Mouse (Mus musculus): Measurements from ENCODE around the gene Sec61g. TPM values are rescaled to one million over a fixed set of nuclear protein-coding genes. Genes with fewer than 3 reads are reported as not detected.
"Not testable (repeated sequence)": the region's sequence is repeated elsewhere in the genome, so short reads cannot be mapped to it uniquely, and the experiment has no call there.

Gene Sec61g
- polyA plus RNA-seq, 1 experiment from 2014 or later: 39.1 TPM

- not testable (repeated sequence) for H3K27me3 ChIP-seq (replicated peaks); H3K4me3 ChIP-seq (replicated peaks); ATAC-seq; H3K4me1 ChIP-seq (replicated peaks); H3K4me2 ChIP-seq (replicated peaks); H3K9me3 ChIP-seq; H3K27ac ChIP-seq; H3K36me3 ChIP-seq; H3K9ac ChIP-seq
- 48% methylated on average over 23 of the region's 23 CpGs for WGBS
These were observed 5.9 kb upstream of the Sec61g start for GRCm38 (mm10) chr11:16514221-16514620.

- ATAC-seq: peak; percentile 65
- 3% methylated on average over 26 of the region's 26 CpGs for WGBS
- H3K36me3 ChIP-seq: peaks cover 13% of the 10 kb centered on the region; the same call in 1 of the 2 replicates
- peak overlapping the region; percentile 73 for H3K4me3 ChIP-seq (replicated peaks)
- H3K9me3 ChIP-seq: no peaks in the 10 kb centered on the region
- H3K4me2 ChIP-seq (replicated peaks): peak overlapping the region; percentile 59
- H3K27me3 ChIP-seq (replicated peaks): no peaks in the 10 kb centered on the region
- peak overlapping the region; percentile 94 for H3K27ac ChIP-seq
- H3K9ac ChIP-seq: peak overlapping the region; percentile 89
- H3K4me1 ChIP-seq (replicated peaks): no peaks in the 10 kb centered on the region
These were observed 766 bp downstream of the Sec61g start for GRCm38 (mm10) chr11:16507385-16508051.

DNA sequence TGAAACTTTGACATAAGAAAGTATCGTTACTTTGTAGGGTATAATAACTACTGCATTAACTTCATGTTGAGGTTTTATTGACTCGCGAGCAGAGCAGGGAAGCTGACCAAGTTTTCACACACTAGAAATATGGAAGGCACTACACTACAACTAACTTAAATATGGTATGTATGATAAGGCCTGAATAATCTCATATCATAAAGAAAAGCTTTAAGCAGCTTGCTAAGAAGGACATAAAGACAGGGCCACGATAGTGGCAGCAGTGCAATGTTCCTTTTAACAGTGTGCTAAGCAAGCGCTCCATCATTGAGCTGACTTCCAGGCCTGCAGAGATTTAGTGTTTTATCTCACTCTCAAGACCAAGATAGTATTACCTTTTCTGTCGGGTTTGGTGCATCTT is 2.3 kb downstream of the Sec61g start:
- Histone ChIP-seq H3K27me3 (replicated peaks) (no peaks in the 10 kb centered on the region), H3K4me3 (replicated peaks) (no peak overlapping the region), H3K27ac (no peak overlapping the region), H3K9ac (no peak overlapping the region), H3K4me1 (replicated peaks) (no peaks in the 10 kb centered on the region), H3K9me3 (no peaks in the 10 kb centered on the region), H3K4me2 (replicated peaks) (no peak overlapping the region), H3K36me3 (peaks cover 16% of the 10 kb centered on the region)
- 95% methylated on average over 6 of the region's 6 CpGs for WGBS
- no peak for ATAC-seq

DNA sequence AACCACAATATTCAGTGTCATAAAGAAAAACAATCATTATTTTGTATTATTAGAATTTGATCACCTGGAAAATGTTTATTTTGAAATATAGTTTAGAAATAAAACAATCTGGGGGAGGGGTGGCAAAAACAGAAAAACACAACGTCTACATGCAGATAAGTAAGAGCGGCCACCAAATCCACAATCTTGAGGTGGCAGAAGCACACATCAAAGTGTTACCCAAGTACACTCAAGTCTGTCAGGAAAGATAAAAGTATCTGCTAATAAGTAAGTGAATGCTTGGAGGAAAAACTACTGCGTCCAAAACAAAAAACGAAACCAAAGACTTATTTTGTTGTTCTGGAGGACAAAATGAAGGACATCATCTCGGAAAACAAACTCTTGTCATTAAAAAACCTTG is 5.1 kb downstream of the Sec61g start:
- H3K27me3 ChIP-seq (replicated peaks): no peaks in the 10 kb centered on the region
- ATAC-seq: no peak
- peaks cover 22% of the 10 kb centered on the region for H3K36me3 ChIP-seq
- no peak overlapping the region for H3K9ac ChIP-seq
- H3K4me1 ChIP-seq (replicated peaks): no peaks in the 10 kb centered on the region
- no peak overlapping the region for H3K4me3 ChIP-seq (replicated peaks)
- H3K9me3 ChIP-seq: no peaks in the 10 kb centered on the region
- H3K27ac ChIP-seq: no peak overlapping the region
- no peak overlapping the region for H3K4me2 ChIP-seq (replicated peaks)
- WGBS: 92% methylated on average over 5 of the region's 5 CpGs

GRCm38 (mm10) chr11:16502744-16503143 is 5.5 kb downstream of the Sec61g start:
- no peaks in the 10 kb centered on the region for H3K27me3 ChIP-seq (replicated peaks)
- H3K4me2 ChIP-seq (replicated peaks): no peak overlapping the region
- H3K4me1 ChIP-seq (replicated peaks): no peaks in the 10 kb centered on the region
- H3K4me3 ChIP-seq (replicated peaks): no peak overlapping the region
- H3K9ac ChIP-seq: no peak overlapping the region
- no peak for ATAC-seq
- H3K9me3 ChIP-seq: no peaks in the 10 kb centered on the region
- WGBS: 73% methylated on average over 3 of the region's 3 CpGs
- peaks cover 22% of the 10 kb centered on the region for H3K36me3 ChIP-seq
- no peak overlapping the region for H3K27ac ChIP-seq

- H3K4me3 ChIP-seq (replicated peaks): no peak overlapping the region
- no peaks in the 10 kb centered on the region for H3K4me1 ChIP-seq (replicated peaks)
- no peak overlapping the region for H3K27ac ChIP-seq
- peaks cover 9% of the 10 kb centered on the region; the same call in 1 of the 2 replicates for H3K36me3 ChIP-seq
- ATAC-seq: no peak
- H3K9me3 ChIP-seq: no peaks in the 10 kb centered on the region
- H3K27me3 ChIP-seq (replicated peaks): no peaks in the 10 kb centered on the region
- 59% methylated on average over 1 of the region's 1 CpGs for WGBS
- H3K9ac ChIP-seq: no peak overlapping the region
- no peak overlapping the region for H3K4me2 ChIP-seq (replicated peaks)
These were observed 9.3 kb downstream of the Sec61g start for GRCm38 (mm10) chr11:16498756-16499680.

Other genes starting within 250 kb of the Sec61g start
- 10.8 and 11.6 TPM in 2 replicates for gene Egfr, start 243.7 kb upstream of the Sec61g start, polyA plus RNA-seq (2015; fragmentation: Nextera tagmentation; extraction: Ambion mirVana)

Data from intestine, embryonic 15.5 days (tissue).